Mouse (Mus musculus) embryonic fibroblast, embryonic 13.5 days (primary cell): ENCODE data around the gene Gm10563.

Experiments
- CTCF ChIP-seq: IDR thresholded peaks from 2 replicates; pipeline ENCODE4 v1.5.1; 2011; ENCODE audit warnings: mild to moderate bottlenecking, control low read depth, low read length, moderate library complexity, borderline replicate concordance; ENCODE audit not compliant: insufficient read depth
- POLR2A ChIP-seq: IDR thresholded peaks from 2 replicates; pipeline ENCODE4 v1.6.1; 2011; ENCODE audit warnings: low read depth, mild to moderate bottlenecking, control low read depth, low read length, moderate library complexity

GRCm38 (mm10) chr4:155630267-155630666 lies 14.9 kb downstream of the Gm10563 start:
- TF ChIP-seq POLR2A (no peak), CTCF (no peak)
